Mouse (Mus musculus) G1E (cell line): Measurements from ENCODE around the gene Dip2b.

Experiments used
- CTCF ChIP-seq: IDR thresholded peaks from 2 replicates; pipeline ENCODE4 v1.5.1; 2012; ENCODE audit warnings: low read depth, low read length, inconsistent platforms, mixed read lengths
- GATA1 ChIP-seq: IDR thresholded peaks from 2 replicates; pipeline ENCODE4 v1.6.1; 2012; ENCODE audit warnings: borderline replicate concordance, low read length, inconsistent platforms, mixed read lengths
- TAL1 ChIP-seq: conservative IDR thresholded peaks from 2 replicates; pipeline ENCODE4 v1.6.1; 2012; ENCODE audit warnings: low read depth, low read length, inconsistent platforms, mixed read lengths

GRCm38 (mm10) chr15:100231616-100232525 is 193.4 kb downstream of the Dip2b start:
- TF ChIP-seq CTCF (no peak), GATA1 (no peak), TAL1 (no peak)
